Mouse (Mus musculus) gastrocnemius, postnatal 25 days (tissue): ENCODE measurements around the gene Prr14. TPM values are rescaled to one million over a fixed set of nuclear protein-coding genes. Genes with fewer than 3 reads are reported as not detected.
"Not testable (repeated sequence)": the region's sequence is repeated elsewhere in the genome, so short reads cannot be mapped to it uniquely, and the experiment has no call there.

Experiments used
- DNase-seq: peaks from one replicate; pipeline ENCODE4 v3.0.0; 2022
- total RNA-seq, 2 experiments: library from RNA; stranded (reverse); gene quantifications; 1 replicate in 1 of 2; 2 replicates in 1 of 2; pipeline ENCODE4 v1.2.3; 2021

Gene Prr14
- total RNA-seq, 2 experiments from 2014 or later = 17.3 to 17.7 TPM

DNA sequence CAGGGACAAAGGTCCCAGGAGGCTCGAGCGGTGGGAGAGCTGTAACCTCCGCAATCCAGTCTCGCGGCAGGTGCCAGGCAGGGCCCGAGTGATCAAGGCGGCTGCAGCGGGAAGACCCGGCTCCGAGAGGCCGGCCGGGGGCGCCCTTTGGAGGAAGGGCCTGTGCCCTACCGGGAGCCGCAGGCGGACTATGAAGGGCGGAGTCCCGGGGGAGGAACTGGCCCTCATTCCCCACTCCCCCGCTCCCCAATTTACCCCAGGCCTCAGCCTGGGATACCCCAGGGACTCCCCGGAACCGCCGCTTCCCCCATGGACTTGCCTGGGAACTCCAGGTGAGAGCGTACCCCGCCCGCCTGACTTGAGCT, 12.2 kb downstream of the Prr14 start:
- DNase-seq = no peak

DNA sequence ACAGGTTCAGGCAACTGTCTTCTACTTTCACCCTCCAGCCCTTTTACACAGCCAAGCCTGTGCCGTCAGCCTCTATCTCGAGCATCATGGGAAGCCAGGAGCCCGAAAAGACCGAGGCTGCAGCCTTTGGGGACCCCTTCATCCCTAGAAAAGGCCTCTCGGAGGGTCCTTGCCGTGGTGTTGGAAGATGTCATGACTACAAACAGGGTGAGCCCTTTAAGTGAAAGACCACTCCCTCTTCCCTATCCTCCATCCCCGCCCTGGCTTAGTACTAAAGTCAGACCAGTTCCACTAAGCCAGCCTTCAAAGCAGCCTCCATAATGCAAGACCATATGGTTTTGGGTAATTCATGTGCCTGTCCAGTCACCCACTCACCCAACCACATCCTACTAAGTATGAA, 12.6 kb downstream of the Prr14 start:
- no peak for DNase-seq

DNA sequence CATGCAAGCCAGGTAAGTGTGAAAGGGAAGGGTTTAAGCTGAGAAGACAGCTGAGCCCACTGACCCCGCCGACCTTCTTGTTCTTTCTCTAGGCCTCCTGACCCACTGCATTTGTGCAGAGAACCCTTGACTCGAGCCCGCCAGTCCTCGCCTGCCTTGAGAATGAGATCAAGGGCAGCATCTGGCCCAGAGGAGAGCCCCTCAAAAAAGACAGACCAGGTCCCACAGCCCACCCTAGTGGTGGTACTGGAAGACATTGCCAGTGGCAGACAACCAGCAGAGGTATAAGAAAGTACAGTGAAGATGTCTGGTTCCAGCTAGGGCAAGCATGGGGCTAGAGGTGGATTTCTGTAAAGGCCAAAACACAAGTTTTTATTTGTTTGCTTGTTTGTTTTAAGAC, 14.3 kb downstream of the Prr14 start:
- no peak for DNase-seq

DNA sequence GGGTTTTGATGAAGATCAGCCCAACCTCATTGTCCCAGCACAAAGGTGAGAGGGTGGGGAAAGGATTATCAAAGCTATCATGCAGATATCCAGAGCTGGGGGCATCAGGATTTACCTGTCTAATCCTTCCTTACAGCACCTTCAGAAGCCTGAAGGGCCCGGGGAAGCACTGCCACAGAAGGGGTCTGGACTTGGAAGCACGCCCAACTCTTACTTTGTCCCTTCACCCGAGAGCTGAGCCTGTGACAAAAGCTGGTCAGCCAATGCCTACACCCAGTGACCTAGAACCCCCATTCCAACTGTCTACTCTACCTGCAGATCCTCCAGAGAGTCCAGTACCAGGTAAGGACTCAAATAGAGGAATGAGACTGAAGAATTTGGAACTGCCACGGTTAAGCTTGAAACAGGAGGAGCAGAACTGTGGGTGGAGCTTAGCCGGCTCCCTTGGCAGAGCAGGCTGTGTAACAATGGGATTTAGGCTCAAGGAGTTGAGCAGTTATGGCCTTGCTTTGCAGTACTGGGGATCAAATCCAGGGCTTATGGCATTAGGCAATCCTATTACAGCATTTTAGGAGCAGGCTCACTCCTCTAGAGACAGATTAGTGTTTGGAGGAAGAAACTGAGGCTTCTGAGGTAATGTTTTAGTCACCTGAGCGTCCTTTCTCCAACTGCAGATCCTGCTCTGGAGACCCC, 15.1 kb downstream of the Prr14 start:
- no peak for DNase-seq

DNA sequence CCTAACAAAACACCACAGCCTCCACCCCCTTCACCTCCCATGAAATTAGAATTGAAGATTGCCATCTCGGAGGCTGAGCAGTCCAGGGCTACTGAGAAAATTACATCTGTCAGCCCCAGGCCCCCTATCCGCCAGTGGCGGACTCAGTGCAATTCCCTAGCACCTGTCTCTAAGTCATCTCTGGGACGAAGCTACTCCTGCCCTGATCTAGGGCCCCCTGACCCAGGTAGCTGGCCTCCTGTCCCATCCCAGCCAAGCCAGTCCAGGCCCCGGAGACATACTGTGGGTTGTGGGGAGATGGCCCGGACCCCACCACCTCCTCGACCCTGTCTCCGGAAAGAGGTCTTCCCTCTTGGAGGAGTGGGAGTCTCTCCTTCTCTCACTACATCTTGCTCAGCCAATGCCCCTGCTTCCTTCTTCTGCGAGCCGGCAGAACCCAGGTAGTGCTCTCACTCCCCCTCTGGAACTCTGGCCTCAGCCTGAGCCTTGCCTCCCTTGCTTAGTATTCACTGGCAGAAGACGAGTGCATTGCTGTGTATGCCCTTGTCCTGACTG, 15.9 kb downstream of the Prr14 start:
- no peak for DNase-seq

DNA sequence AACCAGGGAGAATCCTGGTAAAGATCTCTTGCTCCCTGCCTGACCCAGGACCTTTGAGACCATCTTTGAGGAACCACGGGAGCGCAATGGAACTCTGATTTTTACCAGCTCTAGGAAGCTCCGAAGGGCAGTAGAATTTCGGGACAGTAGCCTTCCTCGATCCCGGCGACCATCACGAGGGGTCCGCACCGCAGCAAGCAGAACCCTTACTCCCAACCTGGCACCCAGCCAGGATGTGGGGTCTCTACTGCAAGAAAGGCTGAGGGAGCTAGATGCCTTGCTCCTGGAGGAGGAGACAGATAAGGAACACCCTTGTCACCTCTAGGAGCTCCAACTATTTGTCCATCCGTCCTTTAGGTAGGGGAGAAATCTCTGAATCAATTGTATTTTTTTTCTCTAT, 16.9 kb downstream of the Prr14 start:
- no peak for DNase-seq

DNA sequence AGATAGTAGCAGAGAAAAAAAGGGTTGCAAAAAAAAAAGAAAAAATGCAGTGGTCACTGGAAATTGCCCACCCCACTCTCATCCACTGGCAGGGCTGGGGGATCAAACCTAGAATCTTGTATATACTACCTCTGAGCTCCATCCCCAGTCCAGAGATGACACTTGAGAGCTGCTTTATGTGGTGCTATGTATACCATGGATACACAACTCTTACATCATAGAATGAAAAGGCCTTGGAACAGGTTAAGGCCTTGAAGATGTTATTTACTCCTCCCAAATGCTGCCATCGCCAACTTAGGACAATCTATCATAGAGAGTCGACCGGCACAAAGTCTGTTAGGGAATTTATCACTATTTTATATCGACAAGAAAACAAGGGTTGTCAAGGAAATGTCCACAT, 17.4 kb downstream of the Prr14 start:
- DNase-seq = no peak

DNA sequence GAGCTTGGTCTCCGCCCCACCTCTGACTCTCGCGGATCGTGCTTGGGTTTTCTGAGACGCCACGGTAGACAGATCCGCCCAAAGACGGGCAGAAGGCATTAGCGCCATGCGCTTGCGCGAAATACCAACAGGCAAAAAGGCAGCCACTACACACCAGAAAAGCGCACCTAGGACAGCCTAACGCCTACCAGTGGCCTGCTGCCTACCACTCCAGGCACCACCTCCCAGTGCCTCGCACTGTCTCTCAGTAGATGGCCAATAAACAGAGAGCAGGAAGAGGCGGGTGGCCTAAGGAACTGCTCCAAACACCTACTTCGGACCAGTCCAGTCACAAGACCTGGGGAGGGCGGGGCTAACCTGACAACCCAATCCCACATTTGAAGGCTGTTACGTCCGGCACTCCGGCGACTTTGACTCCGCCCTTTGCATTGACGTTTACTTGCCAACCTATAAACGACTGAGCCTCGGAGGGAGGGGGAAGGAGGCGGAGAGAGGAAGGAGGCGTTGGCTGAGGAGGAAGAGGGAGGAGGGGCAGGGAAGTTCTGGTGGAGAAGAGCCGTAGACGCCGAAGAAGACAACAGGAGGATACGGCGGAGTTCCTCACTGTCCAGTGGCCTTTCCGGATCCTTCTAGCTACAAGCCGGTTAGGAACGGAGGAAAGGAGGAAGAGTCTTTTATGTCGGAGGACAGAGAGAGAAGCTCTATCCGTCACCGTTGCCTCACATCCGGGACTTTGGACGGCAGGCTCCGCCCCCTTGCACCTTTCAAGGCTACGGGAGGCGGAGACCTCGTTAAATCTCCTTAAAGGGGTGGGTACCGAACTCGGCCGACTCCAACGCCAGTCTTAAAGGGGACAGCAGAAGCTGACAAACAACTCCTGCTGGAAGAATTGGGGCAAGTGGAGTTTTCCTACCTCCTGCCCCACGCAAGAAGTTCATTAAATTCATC, 18.6 kb downstream of the Prr14 start:
- DNase-seq = peak; percentile 100

DNA sequence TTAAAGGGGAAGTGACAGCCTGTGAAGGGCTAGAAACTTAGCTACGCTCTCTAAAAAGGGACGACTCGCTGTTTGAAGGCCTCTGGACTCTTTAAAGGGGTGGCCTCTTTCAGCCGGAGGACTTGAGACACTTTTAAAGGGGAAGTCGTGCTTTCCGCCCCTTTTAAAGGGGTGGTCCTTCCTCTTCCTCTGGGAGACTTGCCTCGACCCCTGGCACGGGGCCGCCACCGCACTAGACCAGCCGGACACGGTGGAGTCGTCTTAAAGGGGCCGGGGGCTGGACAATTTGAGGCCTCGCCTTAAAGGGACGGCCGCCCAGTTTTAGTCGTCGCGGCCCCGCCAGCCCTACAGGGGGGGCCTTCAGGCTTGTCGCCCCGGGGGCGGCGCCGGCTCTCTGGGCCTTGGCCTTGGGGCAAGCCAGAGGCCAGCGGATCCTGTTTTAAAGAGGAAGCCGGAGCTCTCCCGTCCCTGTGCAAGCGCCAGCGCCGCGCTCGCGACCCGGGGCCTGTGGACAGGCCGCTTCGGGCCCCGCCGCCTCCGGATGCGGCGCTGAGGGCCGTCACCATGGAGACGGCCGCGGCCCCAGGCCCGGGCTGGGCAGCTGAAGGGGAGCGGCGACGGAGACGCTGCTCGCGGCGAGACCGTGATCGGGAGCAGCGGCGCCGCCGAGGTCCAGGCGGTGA, 19.4 kb downstream of the Prr14 start, which contains the start of gene Fbrs:
Gene Fbrs, plus strand, starts transcription at position 565 of the 683 bp plus-strand sequence.
- DNase-seq = peak; percentile 98

DNA sequence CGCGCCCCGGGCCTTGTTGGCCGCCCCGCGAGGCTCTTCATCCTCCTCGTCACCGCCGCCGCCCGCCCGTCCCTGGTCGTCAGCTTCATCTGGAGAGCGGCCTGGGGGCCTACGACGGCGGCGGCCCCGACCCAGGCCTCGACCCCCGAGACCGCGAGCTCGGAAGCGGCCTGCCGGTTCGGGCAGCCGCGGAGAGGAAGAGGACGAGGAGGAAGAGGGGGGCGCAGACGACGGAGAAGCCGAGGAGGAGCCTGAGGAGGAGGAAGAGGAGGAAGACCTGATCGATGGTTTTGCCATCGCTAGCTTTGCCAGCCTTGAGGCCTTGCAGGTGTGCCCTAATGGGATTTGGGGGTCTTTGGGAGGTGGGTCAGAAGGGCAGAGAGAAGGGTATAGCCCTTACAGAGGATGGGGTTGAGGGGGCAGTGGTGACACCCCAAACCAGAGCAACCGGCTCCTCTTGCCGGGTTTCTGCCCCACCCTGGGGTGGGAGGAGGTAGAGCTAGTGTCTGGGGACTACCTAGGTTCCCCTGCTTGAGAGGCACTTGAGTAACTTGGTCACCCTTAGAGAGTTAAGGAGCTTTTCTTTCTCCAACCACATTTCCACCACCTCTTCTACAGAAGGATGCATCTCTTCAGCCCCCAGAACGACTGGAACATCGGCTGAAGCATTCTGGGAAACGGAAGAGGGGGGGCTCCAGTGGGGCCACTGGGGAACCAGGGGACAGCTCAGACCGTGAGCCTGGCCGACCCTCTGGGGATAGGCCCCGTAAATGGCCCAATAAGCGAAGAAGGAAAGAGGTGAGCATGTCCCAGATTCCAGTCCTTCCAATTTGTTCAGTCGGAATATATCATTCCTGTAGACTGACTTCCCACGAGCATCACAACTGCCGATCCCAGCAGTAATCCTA, 20.2 kb downstream of the Prr14 start:
- no peak for DNase-seq

DNA sequence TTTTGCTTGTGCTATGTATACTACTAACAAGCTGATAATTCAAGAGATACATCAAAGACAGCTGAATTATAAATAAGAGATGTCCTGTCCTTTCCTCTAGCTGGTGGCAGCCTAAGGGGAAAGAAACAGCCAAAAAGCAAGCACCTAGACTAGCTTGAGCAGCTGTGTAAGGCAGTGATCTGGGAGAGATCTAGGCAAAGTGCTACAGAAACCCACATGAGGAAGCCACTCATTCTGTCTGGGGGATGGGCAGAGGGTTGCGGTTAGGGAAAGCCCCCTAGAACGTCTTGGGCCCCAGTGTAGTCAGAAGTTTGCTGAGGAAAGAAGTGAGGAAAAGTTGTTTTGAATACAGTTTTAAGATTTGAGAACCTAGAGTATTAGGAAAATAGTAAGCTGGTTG, 20.9 kb downstream of the Prr14 start:
- DNase-seq = no peak

DNA sequence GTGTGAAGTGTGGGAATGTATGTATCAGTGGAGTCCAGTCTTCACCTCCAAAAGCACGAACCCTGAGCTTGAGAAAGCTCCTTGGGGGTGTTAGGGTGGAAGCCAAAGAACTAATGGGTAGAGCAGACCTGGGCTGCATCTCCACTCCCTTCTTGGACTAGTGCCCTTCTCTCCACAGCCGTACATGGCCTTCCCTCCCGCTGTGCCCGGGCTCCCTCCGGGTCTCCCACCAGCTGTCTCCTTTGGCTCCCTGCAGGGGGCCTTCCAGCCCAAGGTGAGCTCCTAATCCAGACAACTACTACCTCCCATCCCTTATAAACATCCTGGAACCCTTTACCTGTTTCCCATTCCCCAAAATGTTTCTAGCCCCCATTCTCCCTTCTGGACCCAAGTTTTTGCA, 26.0 kb downstream of the Prr14 start:
- no peak for DNase-seq

DNA sequence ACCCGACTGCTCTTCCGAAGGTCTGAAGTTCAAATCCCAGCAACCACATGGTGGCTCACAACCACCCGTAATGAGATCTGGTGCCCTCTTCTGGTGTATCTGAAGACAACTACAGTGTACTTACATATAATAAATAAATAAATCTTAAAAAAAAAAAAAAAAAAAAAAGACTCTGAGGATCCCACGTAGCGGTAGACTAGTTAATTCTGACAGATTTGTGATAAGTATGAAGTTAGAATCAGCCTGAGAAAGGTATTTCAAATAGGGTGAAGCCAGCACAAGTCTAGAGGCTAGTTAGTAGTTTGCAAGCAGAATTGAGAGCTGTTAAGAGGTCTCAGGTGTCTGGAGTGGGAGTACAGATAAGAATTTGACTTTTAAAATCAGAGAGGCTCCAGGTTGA, 29.0 kb downstream of the Prr14 start:
- DNase-seq = not testable (repeated sequence)

DNA sequence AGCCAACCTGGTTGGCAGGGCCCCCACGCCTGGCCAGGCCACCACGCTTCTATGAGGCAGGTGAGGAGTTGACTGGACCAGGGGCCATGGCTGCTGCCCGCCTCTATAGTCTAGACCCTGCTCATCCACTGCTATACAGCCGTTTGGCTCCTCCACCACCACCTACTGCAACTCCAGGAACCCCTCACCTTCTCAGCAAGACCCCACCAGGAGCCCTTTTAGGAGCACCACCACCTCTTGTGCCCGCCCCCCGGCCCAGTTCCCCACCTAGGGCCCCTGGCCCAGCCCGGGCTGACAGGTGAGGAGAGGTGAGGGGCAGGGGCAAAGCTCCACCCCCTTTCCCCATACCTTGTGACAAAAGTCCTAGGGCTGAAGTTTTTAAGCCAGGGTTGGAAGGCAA, 30.6 kb downstream of the Prr14 start:
- no peak for DNase-seq

DNA sequence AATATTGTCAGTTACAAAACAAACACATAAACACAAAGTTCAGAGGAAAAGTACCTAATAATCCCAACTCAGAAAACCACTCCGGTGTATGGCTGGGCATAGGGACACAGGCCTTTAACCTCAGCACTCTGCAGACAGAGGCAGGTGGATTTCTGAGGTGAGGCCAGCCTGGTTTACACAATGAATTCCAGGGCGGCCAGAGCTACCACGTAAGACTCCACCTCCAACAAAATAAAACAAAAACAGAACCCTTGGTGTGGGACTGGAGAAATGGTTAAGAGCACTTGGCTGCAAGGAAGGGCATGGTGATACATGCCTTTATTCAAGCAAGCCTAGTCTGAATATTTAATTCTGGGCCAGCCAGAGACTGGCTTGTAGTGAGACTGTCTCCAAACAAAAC, 32.4 kb downstream of the Prr14 start:
- DNase-seq = no peak

DNA sequence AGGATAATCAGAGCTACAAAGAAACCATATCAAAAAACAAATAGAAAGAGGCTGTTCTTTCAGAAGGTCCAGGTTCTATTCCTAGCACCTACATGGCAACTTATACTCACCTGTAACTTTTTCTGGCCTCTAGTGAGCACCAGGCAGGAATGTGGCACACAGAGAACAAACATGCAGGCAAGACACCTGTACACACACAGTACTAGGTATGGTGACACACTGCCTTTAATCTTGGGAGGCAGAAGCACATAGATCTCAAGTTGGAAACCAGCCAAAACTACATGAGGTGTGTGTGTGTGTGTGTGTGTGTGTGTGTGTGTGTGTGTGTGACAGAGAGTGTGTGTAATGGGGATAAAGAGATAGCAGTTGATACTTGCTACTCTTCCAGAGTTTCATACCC, 35.2 kb downstream of the Prr14 start:
- no peak for DNase-seq

DNA sequence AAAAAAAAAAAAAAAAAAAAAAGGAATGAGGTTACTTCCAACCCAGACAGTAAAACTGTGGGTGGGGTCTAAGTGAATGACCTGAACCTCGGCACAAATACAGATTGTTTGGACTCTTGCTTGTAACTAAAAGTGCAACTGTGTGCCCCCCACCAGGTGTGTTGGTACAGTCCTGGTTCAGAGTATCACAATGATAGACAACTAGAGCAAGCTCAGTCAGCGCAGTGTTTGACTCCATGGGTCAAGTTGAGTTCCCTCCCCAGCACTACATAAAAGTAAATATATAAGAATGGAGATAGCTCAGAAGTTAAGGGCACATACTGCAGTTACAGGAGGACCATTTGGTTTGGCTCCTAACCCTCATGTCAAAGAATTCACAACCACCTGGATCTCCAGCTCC, 38.0 kb downstream of the Prr14 start:
- no peak for DNase-seq

DNA sequence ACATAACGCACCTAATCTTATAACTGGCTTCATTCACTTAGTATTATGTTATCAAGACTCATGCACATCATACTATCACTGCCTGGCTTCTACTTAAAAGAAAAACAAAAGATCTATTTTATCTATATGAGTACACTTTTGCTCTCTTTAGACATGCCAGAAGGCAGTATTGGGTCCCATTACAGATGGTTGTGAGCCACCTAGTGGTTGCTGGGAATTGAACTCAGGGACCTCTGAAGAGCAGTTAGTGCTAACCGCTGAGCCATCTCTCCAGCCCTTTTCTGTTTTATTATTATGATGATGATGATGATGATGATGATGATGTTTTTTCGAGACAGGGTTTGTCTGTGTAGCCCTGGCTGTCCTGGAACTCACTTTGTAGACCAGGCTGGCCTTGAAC, 39.0 kb downstream of the Prr14 start:
- no peak for DNase-seq

DNA sequence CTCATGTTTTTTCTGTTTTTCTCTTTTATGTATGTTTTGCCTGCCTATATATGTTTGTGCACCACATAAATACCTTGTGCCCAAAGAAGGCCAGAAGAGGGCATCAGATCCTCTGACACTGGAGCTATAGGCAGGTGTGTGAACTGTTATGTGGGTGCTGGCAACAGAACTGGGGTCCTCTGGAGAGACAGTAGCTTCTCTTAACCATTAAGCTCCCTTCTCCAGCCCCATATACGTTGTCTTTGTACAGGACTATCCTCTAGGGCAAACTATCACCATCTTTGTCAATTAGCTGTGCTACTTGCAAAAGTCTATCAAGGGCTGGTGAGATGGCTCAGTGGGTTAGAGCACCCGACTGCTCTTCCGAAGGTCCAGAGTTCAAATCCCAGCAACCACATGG, 48.9 kb downstream of the Prr14 start:
- no peak for DNase-seq

DNA sequence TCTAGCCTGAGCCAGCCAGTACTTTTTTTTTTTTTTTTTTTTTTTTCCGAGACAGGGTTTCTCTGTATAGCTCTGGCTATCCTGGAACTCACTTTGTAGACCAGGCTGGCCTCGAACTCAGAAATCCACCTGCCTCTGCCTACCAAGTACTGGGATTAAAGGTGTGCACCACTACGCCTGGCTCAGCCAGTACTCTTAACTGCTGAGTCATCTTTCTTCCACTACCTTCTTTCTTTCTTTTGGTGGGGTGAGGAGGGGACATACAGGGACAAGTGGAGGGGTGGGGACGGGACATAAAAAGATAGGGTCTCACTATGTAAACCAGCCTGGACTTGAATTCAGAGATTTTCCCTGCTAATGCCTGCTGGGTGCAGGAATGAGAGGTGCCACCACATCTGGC, 50.4 kb downstream of the Prr14 start:
- DNase-seq = not testable (repeated sequence)

DNA sequence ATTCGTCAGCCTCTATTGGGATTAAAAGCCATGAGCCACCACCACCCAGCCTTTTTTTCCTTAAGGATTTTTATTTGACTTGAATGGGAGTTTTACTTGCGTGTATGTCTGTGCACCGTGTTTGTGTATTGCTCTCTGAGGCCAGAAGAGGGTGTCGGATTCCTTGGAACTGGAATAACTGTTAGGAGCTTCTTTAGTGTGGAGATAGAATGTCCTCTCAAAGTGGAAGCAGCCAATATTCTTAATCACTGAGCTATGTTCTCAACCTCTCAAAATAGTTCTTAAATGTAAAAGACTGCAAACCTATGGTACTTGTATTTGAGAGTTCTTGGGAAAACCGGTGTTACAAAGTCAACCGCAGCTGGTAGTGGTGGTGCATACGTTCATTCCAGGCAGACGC, 51.8 kb downstream of the Prr14 start:
- peak; percentile 12 for DNase-seq

DNA sequence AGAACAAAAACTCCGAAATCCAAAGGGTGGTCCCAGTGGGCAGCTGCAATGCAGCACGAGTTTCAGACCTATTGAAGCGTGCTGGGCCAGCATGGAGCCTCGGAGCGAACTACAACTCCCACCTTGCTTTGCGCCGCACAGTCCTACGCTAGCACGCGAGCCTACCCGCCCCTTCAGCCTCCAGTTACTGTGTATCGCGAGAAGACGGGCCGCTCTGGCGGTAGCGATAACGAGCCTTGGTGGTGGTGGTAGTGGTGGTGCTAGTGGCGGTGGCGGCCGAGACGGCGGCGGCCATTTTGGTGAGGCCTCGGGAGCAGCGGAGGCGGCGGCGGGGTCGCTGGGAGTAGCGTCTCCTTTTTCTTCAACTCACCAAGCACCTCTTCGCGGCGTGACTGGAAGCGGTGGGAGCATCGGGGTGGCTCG, 52.4 kb downstream of the Prr14 start, which contains the start of gene Srcap:
Gene Srcap, plus strand, starts transcription at position 176 of the 423 bp plus-strand sequence.
- peak; percentile 96 for DNase-seq
